Mouse (Mus musculus) cerebellum, adult 2 months (tissue): ENCODE data around the gene Tmem56.

Experiments used
- CTCF ChIP-seq: fragments of 200-500 bp; IDR thresholded peaks from 2 replicates; pipeline ENCODE4 v1.5.1; 2011; ENCODE audit warnings: low read depth, mild to moderate bottlenecking, control low read depth, low read length, moderate library complexity, borderline replicate concordance; ENCODE audit not compliant: insufficient read depth
- POLR2A ChIP-seq: fragments of 200-500 bp; IDR thresholded peaks from 2 replicates; pipeline ENCODE4 v1.6.1; 2011; ENCODE audit warnings: low read length, control low read depth, borderline replicate concordance; ENCODE audit not compliant: insufficient read depth

GRCm38 (mm10) chr3:121312426-121312825 is 29.5 kb upstream of the Tmem56 start:
- no peak for TF ChIP-seq POLR2A
- no peak for TF ChIP-seq CTCF
